Mouse (Mus musculus): Measurements from ENCODE around the gene Tmc3. TPM values are rescaled to one million over a fixed set of nuclear protein-coding genes. Genes with fewer than 3 reads are reported as not detected.

The Tmc3 gene
- total RNA-seq, 2 experiments from 2014 or later = 0.29 to 0.40 TPM

GRCm38 (mm10) chr7:83631073-83631827 lies 46.5 kb downstream of the Tmc3 start:
- peak; percentile 30; the same call in 1 of the 2 replicates for TF ChIP-seq CTCF (IDR thresholded peaks at IDR 0.05)
- peak overlapping the region; percentile 64 for H3K4me3 ChIP-seq
- intact Hi-C loops (cut with DNase I) = no loop called here
- DNase-seq (ENCODE audit: extremely low spot score in 1 of 2, low spot score in 2 of 2) = no peak
- H3K27ac ChIP-seq = peak overlapping the region; percentile 80

- H3K27ac ChIP-seq = peak within 1 kb of the TSS; percentile 80
- TF ChIP-seq CTCF (IDR thresholded peaks at IDR 0.05) = no peak; the same call in 1 of the 2 replicates
- intact Hi-C loops (cut with DNase I) = no loop called here
These were observed 47.3 kb downstream of the Tmc3 start, which contains the start of gene Stard5 for GRCm38 (mm10) chr7:83631828-83632681. Gene Stard5, plus strand, starts transcription at chr7:83631959.

GRCm38 (mm10) chr7:83632682-83633120 lies 48.0 kb downstream of the Tmc3 start:
- no peak for DNase-seq (ENCODE audit: extremely low spot score in 1 of 2, low spot score in 2 of 2)
- no peak for TF ChIP-seq CTCF (IDR thresholded peaks at IDR 0.05)
- Histone ChIP-seq H3K27ac (no peak overlapping the region), H3K4me3 (peak overlapping the region; percentile 64)
- intact Hi-C loops (cut with DNase I) = no loop called here

More at GRCm38 (mm10) chr7:83631828-83632681, 47.3 kb downstream of the Tmc3 start, which contains the start of gene Stard5:
- peak within 1 kb of the TSS; percentile 64 for H3K4me3 ChIP-seq
- peak; percentile 86 to 89 for DNase-seq (ENCODE audit: extremely low spot score in 1 of 2, low spot score in 2 of 2)

GRCm38 (mm10) chr7:83633856-83634255 lies 49.1 kb downstream of the Tmc3 start:
- Histone ChIP-seq H3K27ac (no peak overlapping the region), H3K4me3 (no peak overlapping the region)
- DNase-seq (ENCODE audit: extremely low spot score in 1 of 2, low spot score in 2 of 2) = no peak
- TF ChIP-seq CTCF (IDR thresholded peaks at IDR 0.05) = no peak
- intact Hi-C loops (cut with DNase I) = no loop called here

- DNase-seq (ENCODE audit: extremely low spot score in 1 of 2, low spot score in 2 of 2) = no peak
- no peak overlapping the region for H3K4me3 ChIP-seq
- intact Hi-C loops (cut with DNase I) = no loop called here
- TF ChIP-seq CTCF (IDR thresholded peaks at IDR 0.05) = no peak
- no peak overlapping the region for H3K27ac ChIP-seq
These were observed 51.0 kb downstream of the Tmc3 start for GRCm38 (mm10) chr7:83635726-83636125.

- Histone ChIP-seq H3K27ac (no peak overlapping the region), H3K4me3 (no peak overlapping the region)
- intact Hi-C loops (cut with DNase I) = no loop called here
- DNase-seq (ENCODE audit: extremely low spot score in 1 of 2, low spot score in 2 of 2) = no peak
- no peak for TF ChIP-seq CTCF (IDR thresholded peaks at IDR 0.05)
These were observed 51.7 kb downstream of the Tmc3 start for GRCm38 (mm10) chr7:83636425-83636824.

GRCm38 (mm10) chr7:83637781-83638583 lies 53.3 kb downstream of the Tmc3 start:
- intact Hi-C loops (cut with DNase I) = no loop called here
- no peak for TF ChIP-seq CTCF (IDR thresholded peaks at IDR 0.05)
- DNase-seq (ENCODE audit: extremely low spot score in 1 of 2, low spot score in 2 of 2) = no peak
- Histone ChIP-seq H3K4me3 (no peak overlapping the region), H3K27ac (no peak overlapping the region)

- Histone ChIP-seq H3K4me3 (no peak overlapping the region), H3K27ac (no peak overlapping the region)
- DNase-seq (ENCODE audit: extremely low spot score in 1 of 2, low spot score in 2 of 2) = no peak
- intact Hi-C loops (cut with DNase I) = no loop called here
- TF ChIP-seq CTCF (IDR thresholded peaks at IDR 0.05) = no peak
These were observed 54.4 kb downstream of the Tmc3 start for GRCm38 (mm10) chr7:83639084-83639483.

GRCm38 (mm10) chr7:83640581-83640980 lies 55.9 kb downstream of the Tmc3 start:
- Histone ChIP-seq H3K4me3 (no peak overlapping the region), H3K27ac (no peak overlapping the region)
- DNase-seq (ENCODE audit: extremely low spot score in 1 of 2, low spot score in 2 of 2) = no peak
- intact Hi-C loops (cut with DNase I) = no loop called here
- TF ChIP-seq CTCF (IDR thresholded peaks at IDR 0.05) = no peak

- H3K27ac ChIP-seq = no peak overlapping the region
- intact Hi-C loops (cut with DNase I) = no loop called here
- TF ChIP-seq CTCF (IDR thresholded peaks at IDR 0.05) = no peak
- DNase-seq (ENCODE audit: extremely low spot score in 1 of 2, low spot score in 2 of 2) = no peak
- H3K4me3 ChIP-seq = no peak overlapping the region
These were observed 56.4 kb downstream of the Tmc3 start for GRCm38 (mm10) chr7:83641163-83641562.

- DNase-seq (ENCODE audit: extremely low spot score in 1 of 2, low spot score in 2 of 2) = no peak
- Histone ChIP-seq H3K27ac (no peak overlapping the region), H3K4me3 (no peak overlapping the region)
- intact Hi-C loops (cut with DNase I) = no loop called here
- TF ChIP-seq CTCF (IDR thresholded peaks at IDR 0.05) = no peak
These were observed 58.9 kb downstream of the Tmc3 start for GRCm38 (mm10) chr7:83643581-83643980.
